Mouse (Mus musculus) heart, embryonic 13.5 days (tissue): ENCODE data around the gene Usp40. TPM values are rescaled to one million over a fixed set of nuclear protein-coding genes. Genes with fewer than 3 reads are reported as not detected.

Source experiments
- ATAC-seq: fragments of 200-750 bp; cut with Nextera tagmentation; 2 replicates; pipeline ENCODE4 v1.8.0; 2017; ENCODE audit warnings: moderate TSS enrichment; ENCODE audit not compliant: insufficient number of reproducible peaks, low FRiP score, low TSS enrichment; ENCODE audit errors: extremely low read depth
- H3K27ac ChIP-seq: fragments of 300-500 bp; sonication (generic); replicated peaks from 2 replicates; pipeline ENCODE4 v1.5.1; 2015; ENCODE audit warnings: moderate library complexity, mild to moderate bottlenecking, inconsistent platforms
- H3K27me3 ChIP-seq: fragments of 300-500 bp; sonication (generic); replicated peaks from 2 replicates; pipeline ENCODE4 v1.6.1; 2015; ENCODE audit warnings: mild to moderate bottlenecking, inconsistent platforms
- H3K36me3 ChIP-seq: fragments of 300-500 bp; sonication (generic); 2 replicates; pipeline ENCODE4 v1.6.1; 2015; ENCODE audit warnings: mild to moderate bottlenecking, inconsistent platforms
- H3K4me1 ChIP-seq: fragments of 300-500 bp; sonication (generic); 2 replicates; pipeline ENCODE4 v1.6.1; 2015; ENCODE audit warnings: inconsistent platforms
- H3K4me2 ChIP-seq: fragments of 300-500 bp; sonication (generic); 2 replicates; pipeline ENCODE4 v1.6.1; 2015; ENCODE audit warnings: inconsistent platforms, mild to moderate bottlenecking, moderate library complexity
- H3K4me3 ChIP-seq: fragments of 300-500 bp; sonication (generic); 2 replicates; pipeline ENCODE4 v1.5.1; 2015; ENCODE audit warnings: moderate library complexity, mild to moderate bottlenecking, inconsistent platforms
- H3K9ac ChIP-seq: fragments of 300-500 bp; sonication (generic); 2 replicates; pipeline ENCODE4 v1.6.1; 2015; ENCODE audit warnings: inconsistent platforms, mild to moderate bottlenecking, moderate library complexity
- H3K9me3 ChIP-seq: fragments of 300-500 bp; sonication (generic); 2 replicates; pipeline ENCODE4 v1.6.1; 2016; ENCODE audit warnings: inconsistent platforms
- WGBS: fragments of 180-500 bp; shearing (Covaris S2); methylation state at CpG from one replicate; pipeline ENCODE4 v1.1.7; 2015; ENCODE audit warnings: mixed read lengths; 5-methylcytosine and 5-hydroxymethylcytosine counted together
- polyA plus RNA-seq: library from polyadenylated mRNA; unstranded; fragments of >200 nt; fragmentation: Nextera tagmentation; extraction: Ambion mirVana; gene quantifications from 2 replicates; pipeline ENCODE4 v1.2.1, GENCODE M21; 2015

Usp40 gene
- polyA plus RNA-seq, 1 experiment from 2014 or later = 28.9 TPM

- no peak for ATAC-seq
- peaks cover 31% of the 10 kb centered on the region for H3K4me1 ChIP-seq
- 4% methylated on average over 5 of the region's 5 CpGs for WGBS
Measured at GRCm38 (mm10) chr1:88007692-88008210, 600 bp downstream of the Usp40 start.

GRCm38 (mm10) chr1:87992716-87993115 is 15.6 kb downstream of the Usp40 start:
- H3K4me1 ChIP-seq = no peaks in the 10 kb centered on the region
- no peak overlapping the region for H3K27ac ChIP-seq
- no peaks in the 10 kb centered on the region for H3K27me3 ChIP-seq
- no peak overlapping the region for H3K9ac ChIP-seq
- ATAC-seq = no peak
- H3K4me2 ChIP-seq = no peak overlapping the region
- 87% methylated on average over 2 of the region's 2 CpGs for WGBS
- H3K9me3 ChIP-seq = no peaks in the 10 kb centered on the region
- peaks cover 97% of the 10 kb centered on the region for H3K36me3 ChIP-seq
- no peak overlapping the region for H3K4me3 ChIP-seq

More at GRCm38 (mm10) chr1:88007692-88008210, 600 bp downstream of the Usp40 start:
- H3K27ac ChIP-seq = peak overlapping the region; percentile 92
- no peaks in the 10 kb centered on the region for H3K9me3 ChIP-seq
- H3K27me3 ChIP-seq = no peaks in the 10 kb centered on the region
- peaks cover 25% of the 10 kb centered on the region for H3K36me3 ChIP-seq
- H3K4me2 ChIP-seq = peak overlapping the region; percentile 80
- H3K4me3 ChIP-seq = peak overlapping the region; percentile 79
- peak overlapping the region; percentile 96 for H3K9ac ChIP-seq

- no peaks in the 10 kb centered on the region for H3K4me1 ChIP-seq
- no peak for ATAC-seq
- peaks cover 91% of the 10 kb centered on the region for H3K36me3 ChIP-seq
Measured at GRCm38 (mm10) chr1:87982291-87982690, 26.1 kb downstream of the Usp40 start.

GRCm38 (mm10) chr1:87970381-87970780 is 38.0 kb downstream of the Usp40 start:
- Histone ChIP-seq H3K27ac (no peak overlapping the region), H3K4me2 (no peak overlapping the region), H3K4me3 (no peak overlapping the region), H3K4me1 (no peaks in the 10 kb centered on the region), H3K27me3 (no peaks in the 10 kb centered on the region), H3K9ac (no peak overlapping the region), H3K36me3 (peaks cover 76% of the 10 kb centered on the region), H3K9me3 (no peaks in the 10 kb centered on the region)
- no peak for ATAC-seq
- 76% methylated on average over 4 of the region's 4 CpGs for WGBS

More at GRCm38 (mm10) chr1:87982291-87982690, 26.1 kb downstream of the Usp40 start:
- Histone ChIP-seq H3K27ac (no peak overlapping the region), H3K9ac (no peak overlapping the region), H3K4me2 (no peak overlapping the region), H3K4me3 (no peak overlapping the region), H3K27me3 (no peaks in the 10 kb centered on the region), H3K9me3 (no peaks in the 10 kb centered on the region)
- WGBS = 84% methylated on average over 4 of the region's 4 CpGs

GRCm38 (mm10) chr1:87961459-87962167 is 46.7 kb downstream of the Usp40 start:
- Histone ChIP-seq H3K27ac (peak overlapping the region; percentile 55; the same call in 1 of the 2 replicates), H3K4me1 (peaks cover 23% of the 10 kb centered on the region), H3K9me3 (no peaks in the 10 kb centered on the region), H3K27me3 (no peaks in the 10 kb centered on the region), H3K36me3 (peaks cover 84% of the 10 kb centered on the region), H3K4me2 (0 out of 2 replicates have a peak overlapping the region, but pooled peaks have one; percentile 9), H3K9ac (no peak overlapping the region; the same call in 1 of the 2 replicates), H3K4me3 (no peak overlapping the region)
- WGBS = 36% methylated on average over 2 of the region's 2 CpGs
- ATAC-seq = peak; percentile 90

- no peaks in the 10 kb centered on the region for H3K27me3 ChIP-seq
- H3K4me1 ChIP-seq = peaks cover 23% of the 10 kb centered on the region
- ATAC-seq = no peak
- no peak overlapping the region for H3K4me2 ChIP-seq
- H3K36me3 ChIP-seq = peaks cover 86% of the 10 kb centered on the region
- 76% methylated on average over 4 of the region's 4 CpGs for WGBS
- H3K9ac ChIP-seq = no peak overlapping the region
- no peaks in the 10 kb centered on the region for H3K9me3 ChIP-seq
- peak overlapping the region; percentile 55 for H3K27ac ChIP-seq
- H3K4me3 ChIP-seq = no peak overlapping the region
Measured at GRCm38 (mm10) chr1:87960752-87961151, 47.6 kb downstream of the Usp40 start.

- Histone ChIP-seq H3K27ac (peak overlapping the region; percentile 55), H3K9ac (0 out of 2 replicates have a peak overlapping the region, but pooled peaks have one; percentile 24), H3K27me3 (no peaks in the 10 kb centered on the region), H3K4me2 (no peak overlapping the region), H3K9me3 (no peaks in the 10 kb centered on the region), H3K4me3 (no peak overlapping the region), H3K4me1 (peaks cover 23% of the 10 kb centered on the region), H3K36me3 (peaks cover 88% of the 10 kb centered on the region)
- WGBS = 17% methylated on average over 4 of the region's 4 CpGs
- no peak for ATAC-seq
Measured at GRCm38 (mm10) chr1:87959998-87960431, 48.3 kb downstream of the Usp40 start.

- H3K27me3 ChIP-seq = no peaks in the 10 kb centered on the region
- H3K4me3 ChIP-seq = no peak overlapping the region
- no peak overlapping the region for H3K9ac ChIP-seq
- H3K9me3 ChIP-seq = no peaks in the 10 kb centered on the region
- no peak for ATAC-seq
- H3K4me2 ChIP-seq = no peak overlapping the region
- 59% methylated on average over 4 of the region's 4 CpGs for WGBS
- no peak overlapping the region; the same call in 1 of the 2 replicates for H3K27ac ChIP-seq
- peaks cover 23% of the 10 kb centered on the region for H3K4me1 ChIP-seq
- peaks cover 88% of the 10 kb centered on the region for H3K36me3 ChIP-seq
Measured at GRCm38 (mm10) chr1:87959532-87959931, 48.8 kb downstream of the Usp40 start.

GRCm38 (mm10) chr1:87958931-87959330 is 49.4 kb downstream of the Usp40 start:
- Histone ChIP-seq H3K36me3 (peaks cover 88% of the 10 kb centered on the region), H3K9me3 (no peaks in the 10 kb centered on the region), H3K27me3 (no peaks in the 10 kb centered on the region), H3K27ac (no peak overlapping the region), H3K4me3 (no peak overlapping the region), H3K9ac (no peak overlapping the region), H3K4me1 (peaks cover 23% of the 10 kb centered on the region), H3K4me2 (no peak overlapping the region)
- ATAC-seq = no peak
- 95% methylated on average over 1 of the region's 1 CpGs for WGBS

- ATAC-seq = no peak
- no peak overlapping the region for H3K27ac ChIP-seq
- H3K4me2 ChIP-seq = no peak overlapping the region
- H3K4me3 ChIP-seq = no peak overlapping the region
- no peaks in the 10 kb centered on the region for H3K27me3 ChIP-seq
- 76% methylated on average over 3 of the region's 3 CpGs for WGBS
- H3K36me3 ChIP-seq = peaks cover 99% of the 10 kb centered on the region
- no peak overlapping the region for H3K9ac ChIP-seq
- H3K9me3 ChIP-seq = no peaks in the 10 kb centered on the region
- peaks cover 3% of the 10 kb centered on the region for H3K4me1 ChIP-seq
Measured at GRCm38 (mm10) chr1:87953073-87953472, 55.3 kb downstream of the Usp40 start.

GRCm38 (mm10) chr1:87951641-87952040 is 56.7 kb downstream of the Usp40 start:
- no peaks in the 10 kb centered on the region for H3K27me3 ChIP-seq
- no peak overlapping the region for H3K4me3 ChIP-seq
- H3K27ac ChIP-seq = no peak overlapping the region
- H3K36me3 ChIP-seq = peaks cover 98% of the 10 kb centered on the region
- peaks cover 14% of the 10 kb centered on the region for H3K4me1 ChIP-seq
- 91% methylated on average over 3 of the region's 3 CpGs for WGBS
- no peak for ATAC-seq
- H3K4me2 ChIP-seq = no peak overlapping the region
- H3K9ac ChIP-seq = no peak overlapping the region
- no peaks in the 10 kb centered on the region for H3K9me3 ChIP-seq
